Mouse (Mus musculus): ENCODE measurements around the gene Ube2h. TPM values are rescaled to one million over a fixed set of nuclear protein-coding genes. Genes with fewer than 3 reads are reported as not detected.

The Ube2h gene
- 61.3 and 77.8 TPM in 2 replicates for polyA plus RNA-seq (2012; rRNA removed)

DNA sequence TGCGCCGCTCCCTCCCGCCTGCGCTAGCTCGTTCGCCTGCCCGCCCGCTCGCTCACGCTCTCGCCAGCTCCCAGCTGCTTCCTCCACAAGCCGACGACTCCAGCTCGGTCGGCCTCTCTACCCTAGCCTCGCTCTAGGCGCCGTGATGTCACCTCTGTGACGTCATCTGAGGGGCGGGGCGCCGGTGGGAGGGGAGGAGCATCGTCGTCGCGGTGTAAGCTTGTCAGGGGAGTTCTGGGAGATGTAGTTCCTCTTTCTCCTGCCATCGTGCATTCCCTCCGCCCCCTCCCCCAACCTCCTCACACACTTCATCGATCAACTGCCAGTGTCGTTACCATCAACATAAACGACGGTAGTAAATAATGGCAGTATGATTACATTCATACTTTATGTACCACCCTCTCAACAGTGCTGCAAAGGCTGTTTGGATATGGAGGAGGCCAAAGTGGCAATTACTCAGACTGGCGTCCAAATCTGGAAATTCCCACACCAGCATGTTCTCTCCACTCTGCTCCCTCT lies at the start of gene Ube2h:
TSS of gene Ube2h (minus strand) at position 141 of the 519 bp plus-strand sequence.
- no peak for TF ChIP-seq CTCF (IDR thresholded peaks at IDR 0.05; ENCODE audit: borderline replicate concordance, extremely low read depth, insufficient read depth, insufficient read length)
- peak; percentile 59; the same call in 1 of the 2 replicates for TF ChIP-seq POLR2A (IDR thresholded peaks at IDR 0.05; ENCODE audit: borderline replicate concordance, extremely low read depth, insufficient read depth, insufficient read length, poor library complexity, severe bottlenecking)
- peak; percentile 99 for DNase-seq (ENCODE audit: low read depth)

DNA sequence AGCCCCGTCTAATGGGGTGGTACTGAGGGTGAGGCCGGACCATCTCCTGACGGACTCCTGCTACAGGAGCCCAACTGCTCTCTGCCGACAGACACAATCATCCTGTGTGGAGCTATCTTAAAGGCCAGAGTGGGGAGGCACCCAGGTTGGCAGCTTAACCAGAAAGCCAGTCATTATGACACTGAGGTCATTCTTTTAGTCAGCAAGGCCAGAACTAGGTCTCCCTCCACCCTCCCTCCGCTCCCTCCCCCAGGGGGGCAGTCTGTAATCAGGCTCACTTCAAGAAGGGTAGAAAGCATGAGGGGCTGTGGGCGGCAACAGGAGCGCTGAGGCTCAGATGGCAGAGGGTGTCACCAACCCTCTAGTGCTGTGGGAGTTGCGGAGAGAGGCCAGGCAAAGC lies 49.3 kb upstream of the Ube2h start:
- TF ChIP-seq CTCF (IDR thresholded peaks at IDR 0.05; ENCODE audit: borderline replicate concordance, extremely low read depth, insufficient read depth, insufficient read length): no peak
- TF ChIP-seq POLR2A (IDR thresholded peaks at IDR 0.05; ENCODE audit: borderline replicate concordance, extremely low read depth, insufficient read depth, insufficient read length, poor library complexity, severe bottlenecking): no peak
- no peak for DNase-seq (ENCODE audit: low read depth)

- no peak for TF ChIP-seq POLR2A (IDR thresholded peaks at IDR 0.05; ENCODE audit: borderline replicate concordance, extremely low read depth, insufficient read depth, insufficient read length, poor library complexity, severe bottlenecking)
- no peak for TF ChIP-seq CTCF (IDR thresholded peaks at IDR 0.05; ENCODE audit: borderline replicate concordance, extremely low read depth, insufficient read depth, insufficient read length)
- no peak for DNase-seq (ENCODE audit: low read depth)
These were observed 48.4 kb upstream of the Ube2h start for GRCm38 (mm10) chr6:30352762-30353161.

DNA sequence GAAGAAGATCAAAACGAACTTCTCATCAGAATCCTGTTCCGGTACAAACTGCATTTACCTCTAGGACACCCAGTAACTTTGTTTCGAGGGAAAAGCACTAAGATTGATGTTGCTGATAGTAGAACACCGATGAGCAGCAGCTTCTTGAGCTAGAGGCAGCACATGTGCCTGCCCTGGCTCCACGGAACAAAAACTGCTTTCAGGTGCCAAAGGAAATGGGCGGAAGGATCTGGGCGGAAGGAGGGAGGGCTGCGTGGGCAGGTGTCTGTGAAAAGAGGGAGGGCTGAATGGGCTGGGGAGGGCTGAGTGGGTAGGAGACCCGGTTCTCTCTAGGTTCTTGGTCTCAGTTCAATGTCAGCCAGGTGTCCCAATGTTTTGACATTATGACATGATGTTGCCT lies 47.0 kb upstream of the Ube2h start:
- DNase-seq (ENCODE audit: low read depth): no peak
- no peak for TF ChIP-seq CTCF (IDR thresholded peaks at IDR 0.05; ENCODE audit: borderline replicate concordance, extremely low read depth, insufficient read depth, insufficient read length)
- TF ChIP-seq POLR2A (IDR thresholded peaks at IDR 0.05; ENCODE audit: borderline replicate concordance, extremely low read depth, insufficient read depth, insufficient read length, poor library complexity, severe bottlenecking): no peak

GRCm38 (mm10) chr6:30347288-30347801 lies 43.0 kb upstream of the Ube2h start:
- DNase-seq (ENCODE audit: low read depth): peak; percentile 26
- TF ChIP-seq CTCF (IDR thresholded peaks at IDR 0.05; ENCODE audit: borderline replicate concordance, extremely low read depth, insufficient read depth, insufficient read length) (no peak), POLR2A (IDR thresholded peaks at IDR 0.05; ENCODE audit: borderline replicate concordance, extremely low read depth, insufficient read depth, insufficient read length, poor library complexity, severe bottlenecking) (no peak)

GRCm38 (mm10) chr6:30346737-30347136 lies 42.4 kb upstream of the Ube2h start:
- TF ChIP-seq CTCF (IDR thresholded peaks at IDR 0.05; ENCODE audit: borderline replicate concordance, extremely low read depth, insufficient read depth, insufficient read length): no peak
- no peak for TF ChIP-seq POLR2A (IDR thresholded peaks at IDR 0.05; ENCODE audit: borderline replicate concordance, extremely low read depth, insufficient read depth, insufficient read length, poor library complexity, severe bottlenecking)
- peak; percentile 59 for DNase-seq (ENCODE audit: low read depth)

GRCm38 (mm10) chr6:30344032-30344431 lies 39.7 kb upstream of the Ube2h start:
- DNase-seq (ENCODE audit: low read depth): no peak
- no peak for TF ChIP-seq CTCF (IDR thresholded peaks at IDR 0.05; ENCODE audit: borderline replicate concordance, extremely low read depth, insufficient read depth, insufficient read length)
- TF ChIP-seq POLR2A (IDR thresholded peaks at IDR 0.05; ENCODE audit: borderline replicate concordance, extremely low read depth, insufficient read depth, insufficient read length, poor library complexity, severe bottlenecking): no peak

DNA sequence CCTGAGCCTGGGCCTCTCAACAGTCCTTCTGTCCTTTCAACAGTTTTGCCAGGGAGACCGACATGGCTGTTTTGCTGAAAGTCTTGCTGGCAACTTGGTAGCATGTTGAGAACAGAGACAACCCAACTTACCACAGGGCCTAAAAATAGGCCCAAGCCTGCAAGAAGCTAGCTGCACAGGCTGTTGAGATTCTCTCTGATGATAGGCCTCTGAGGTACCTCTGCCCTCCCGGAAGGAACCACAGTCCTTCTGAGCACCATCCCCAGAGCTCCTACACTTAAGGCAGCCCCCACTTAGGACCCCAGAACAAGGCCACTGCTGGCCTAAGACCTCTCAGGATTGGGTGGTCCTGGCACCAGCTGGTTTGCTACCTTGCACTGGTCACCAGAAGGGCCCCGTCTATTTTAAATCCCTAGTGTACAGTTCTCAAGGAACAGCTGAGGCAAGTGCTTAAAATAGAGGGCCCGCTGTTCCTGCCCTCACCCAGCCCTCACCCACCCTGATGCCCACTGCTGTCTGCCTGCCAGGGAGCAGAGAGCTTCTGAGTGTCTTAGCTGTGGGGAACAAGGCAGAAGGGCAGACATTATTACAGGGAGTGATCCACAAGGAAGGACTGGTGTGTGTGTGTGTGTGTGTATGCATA lies 36.0 kb upstream of the Ube2h start:
- TF ChIP-seq CTCF (IDR thresholded peaks at IDR 0.05; ENCODE audit: borderline replicate concordance, extremely low read depth, insufficient read depth, insufficient read length) (no peak), POLR2A (IDR thresholded peaks at IDR 0.05; ENCODE audit: borderline replicate concordance, extremely low read depth, insufficient read depth, insufficient read length, poor library complexity, severe bottlenecking) (no peak)
- DNase-seq (ENCODE audit: low read depth): no peak

DNA sequence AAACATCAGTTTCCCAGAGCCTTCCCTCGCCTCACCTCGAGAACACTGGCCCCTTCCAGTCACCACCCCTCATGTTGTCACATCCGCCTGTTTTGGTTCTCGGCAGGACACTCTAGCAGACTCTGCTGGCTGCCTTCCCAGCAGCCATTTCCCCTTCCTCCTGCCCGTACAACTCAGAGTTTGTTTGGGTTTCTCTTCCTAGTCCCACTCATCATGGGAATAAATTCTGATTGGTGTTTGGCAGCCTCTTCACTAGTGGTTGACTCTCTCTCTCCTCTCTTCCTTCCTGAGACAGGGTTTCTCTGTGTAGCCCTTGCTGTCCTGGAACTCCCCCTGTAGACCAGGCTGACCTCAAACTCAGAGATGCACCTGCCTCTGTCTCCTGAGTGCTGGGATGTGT lies 32.6 kb upstream of the Ube2h start:
- DNase-seq (ENCODE audit: low read depth): peak; percentile 56
- no peak for TF ChIP-seq CTCF (IDR thresholded peaks at IDR 0.05; ENCODE audit: borderline replicate concordance, extremely low read depth, insufficient read depth, insufficient read length)

DNA sequence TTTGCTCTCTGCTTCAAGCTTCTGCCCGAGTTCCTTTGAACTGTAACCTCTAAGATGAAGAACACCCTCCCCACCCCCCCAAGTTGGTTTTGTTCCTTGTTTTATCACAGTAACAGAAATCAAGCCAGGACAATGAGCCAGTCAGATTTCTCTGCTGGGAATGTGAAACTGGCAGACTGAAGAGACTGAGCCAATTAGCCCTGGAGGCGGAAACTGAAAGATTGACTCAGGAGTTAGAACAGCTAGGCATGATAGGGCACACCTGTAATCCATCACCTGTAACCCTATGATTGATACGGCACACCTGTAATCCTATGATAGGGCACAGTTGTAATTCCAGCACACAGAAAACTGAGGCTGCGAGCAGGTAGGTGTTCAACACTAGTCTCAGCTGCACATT lies 27.9 kb upstream of the Ube2h start:
- DNase-seq (ENCODE audit: low read depth): peak; percentile 13

DNA sequence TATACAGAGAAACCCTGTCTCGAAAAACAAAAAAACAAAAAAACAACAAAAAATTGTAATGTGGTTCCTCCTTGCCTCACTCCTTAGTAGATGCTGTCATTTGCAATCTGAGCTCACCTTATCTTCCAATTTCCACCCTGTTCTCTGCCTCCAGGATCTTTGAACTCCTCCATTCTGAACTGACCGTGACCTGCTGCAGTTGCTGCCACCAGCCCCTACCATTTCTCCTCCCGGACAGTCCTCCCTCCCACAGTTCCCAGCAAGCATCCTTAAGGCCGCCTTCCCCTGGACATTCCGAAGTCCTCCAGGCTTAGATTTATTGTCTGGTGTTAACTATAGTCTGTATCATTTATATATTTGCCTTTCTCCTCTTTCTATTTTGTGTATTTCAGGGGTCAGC lies 26.4 kb upstream of the Ube2h start:
- no peak for DNase-seq (ENCODE audit: low read depth)
- TF ChIP-seq CTCF (IDR thresholded peaks at IDR 0.05; ENCODE audit: borderline replicate concordance, extremely low read depth, insufficient read depth, insufficient read length) (no peak), POLR2A (IDR thresholded peaks at IDR 0.05; ENCODE audit: borderline replicate concordance, extremely low read depth, insufficient read depth, insufficient read length, poor library complexity, severe bottlenecking) (no peak)

More for the DNA sequence above, 27.9 kb upstream of the Ube2h start:
- TF ChIP-seq POLR2A (IDR thresholded peaks at IDR 0.05; ENCODE audit: borderline replicate concordance, extremely low read depth, insufficient read depth, insufficient read length, poor library complexity, severe bottlenecking) (no peak), CTCF (IDR thresholded peaks at IDR 0.05; ENCODE audit: borderline replicate concordance, extremely low read depth, insufficient read depth, insufficient read length) (no peak)

DNA sequence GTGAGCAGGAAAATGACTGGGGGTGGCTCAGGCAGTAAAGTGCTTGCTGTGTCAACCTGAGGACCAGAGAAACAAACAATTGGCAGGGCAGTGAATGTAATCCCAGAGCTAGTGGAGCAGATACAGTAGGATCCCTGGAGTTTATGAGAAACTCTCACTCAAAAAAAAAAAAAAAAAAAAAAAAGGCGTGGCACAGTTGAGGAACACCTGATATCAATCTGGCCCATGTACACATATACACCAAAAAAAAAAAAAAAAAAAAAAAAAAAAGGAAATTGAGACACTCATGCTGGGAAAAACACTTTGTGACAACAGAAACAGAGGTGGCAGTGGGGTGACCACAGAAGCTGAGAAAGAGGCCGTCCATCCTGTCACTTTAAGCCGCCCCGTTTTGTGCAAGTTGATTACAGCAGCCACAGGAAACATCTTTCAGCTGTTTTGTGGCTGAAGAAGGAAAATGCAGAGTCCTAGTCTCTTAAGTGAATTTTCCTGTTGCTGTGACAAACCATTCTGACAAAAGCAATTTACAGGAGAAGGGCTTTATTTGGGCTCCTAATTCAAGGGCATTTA lies 21.7 kb upstream of the Ube2h start:
- no peak for DNase-seq (ENCODE audit: low read depth)
- TF ChIP-seq POLR2A (IDR thresholded peaks at IDR 0.05; ENCODE audit: borderline replicate concordance, extremely low read depth, insufficient read depth, insufficient read length, poor library complexity, severe bottlenecking) (no peak), CTCF (IDR thresholded peaks at IDR 0.05; ENCODE audit: borderline replicate concordance, extremely low read depth, insufficient read depth, insufficient read length) (no peak)
